Mouse (Mus musculus): ENCODE measurements around the gene Txnrd2.

DNA sequence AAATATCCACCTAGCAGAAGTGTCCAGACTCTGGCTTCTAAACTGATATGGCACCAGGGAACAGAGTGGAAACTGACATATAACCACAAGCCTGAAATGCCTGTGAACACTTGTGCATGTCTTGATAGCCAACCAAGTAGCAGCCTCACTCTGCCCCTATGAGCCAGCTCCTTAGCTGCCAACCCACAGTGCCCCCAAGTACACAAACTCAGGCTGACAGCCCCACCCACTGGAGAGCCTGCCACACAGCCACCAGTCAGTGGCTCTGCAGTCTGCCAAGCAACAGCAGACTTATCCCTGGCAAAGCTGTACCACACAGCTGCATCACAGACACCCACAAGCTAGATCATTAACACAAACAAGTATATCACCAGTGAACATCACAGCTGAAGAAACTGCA lies 91.9 kb downstream of the Txnrd2 start:
- TF ChIP-seq HCFC1 (IDR thresholded peaks at IDR 0.05; ENCODE audit: borderline replicate concordance, insufficient read depth, low read length) = no peak
- no peak for TF ChIP-seq ZC3H11A (IDR thresholded peaks at IDR 0.05; ENCODE audit: borderline replicate concordance, low read depth, low read length)
- no peak for TF ChIP-seq MAFK (IDR thresholded peaks at IDR 0.05; ENCODE audit: insufficient read depth, low read depth, low read length)
- no peak for TF ChIP-seq ZNF384 (IDR thresholded peaks at IDR 0.05; ENCODE audit: low read depth, low read length)
- no peak for TF ChIP-seq CHD2 (IDR thresholded peaks at IDR 0.05; ENCODE audit: low read depth, low read length)

Measured in ES-E14 (cell line).